Mouse (Mus musculus) adrenal gland, adult (tissue): Measurements from ENCODE around the gene Prom1.
"Not testable (repeated sequence)": the region's sequence is repeated elsewhere in the genome, so short reads cannot be mapped to it uniquely, and the experiment has no call there.

Source experiments
- DNase-seq, 2 experiments: peaks; one replicate each; pipeline ENCODE4 v3.0.0; 2022 to 2023; ENCODE audit warnings: low spot score in 1 of 2; ENCODE audit not compliant: inconsistent age in 2 of 2

Gene Prom1

DNA sequence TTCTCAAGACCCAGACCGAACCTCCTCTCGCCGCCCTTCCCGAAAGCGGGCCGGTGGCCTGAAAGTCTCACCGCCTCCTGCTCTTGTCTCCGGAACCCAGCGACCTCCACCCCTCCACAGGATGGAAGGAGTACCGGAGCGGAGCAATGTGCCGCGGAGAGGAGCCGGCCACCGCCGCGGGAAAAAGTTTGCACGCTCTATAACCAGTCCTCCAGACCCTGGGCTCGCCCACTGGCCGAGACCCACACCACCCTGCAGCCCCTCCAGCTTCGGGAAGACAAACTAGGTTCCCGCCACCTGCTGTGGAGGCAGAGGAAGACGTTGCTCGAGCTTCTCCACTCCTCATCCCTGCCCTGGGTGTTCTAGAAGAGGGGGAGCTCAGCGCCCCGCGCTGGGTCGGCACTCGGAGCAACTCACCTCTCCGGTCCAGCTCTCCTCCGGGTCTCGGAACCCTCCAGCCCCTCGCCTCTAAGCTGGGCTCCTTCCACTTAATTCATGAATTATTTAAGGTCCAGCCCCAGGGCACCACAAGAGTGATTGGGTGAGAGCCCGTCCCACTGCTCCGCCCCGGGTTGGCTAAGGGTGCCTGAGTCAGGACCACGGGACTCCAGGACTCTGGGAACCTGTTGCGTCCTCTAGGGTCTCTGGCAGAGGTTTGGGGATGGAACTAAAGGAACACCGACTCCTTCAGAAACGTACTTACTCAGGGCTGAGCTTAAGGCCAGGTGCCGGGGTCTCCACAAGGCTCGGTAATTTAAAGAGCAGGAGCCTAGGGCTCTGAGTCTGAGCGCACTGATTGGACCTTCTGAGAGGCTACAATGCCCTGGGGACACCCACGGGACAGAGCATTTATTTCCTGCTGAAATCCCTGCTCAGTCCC is at the start of gene Prom1:
Gene Prom1 (minus strand): TSS at position 802 of the 880 bp plus-strand sequence.
- peak; percentile 9 to 45 for DNase-seq

DNA sequence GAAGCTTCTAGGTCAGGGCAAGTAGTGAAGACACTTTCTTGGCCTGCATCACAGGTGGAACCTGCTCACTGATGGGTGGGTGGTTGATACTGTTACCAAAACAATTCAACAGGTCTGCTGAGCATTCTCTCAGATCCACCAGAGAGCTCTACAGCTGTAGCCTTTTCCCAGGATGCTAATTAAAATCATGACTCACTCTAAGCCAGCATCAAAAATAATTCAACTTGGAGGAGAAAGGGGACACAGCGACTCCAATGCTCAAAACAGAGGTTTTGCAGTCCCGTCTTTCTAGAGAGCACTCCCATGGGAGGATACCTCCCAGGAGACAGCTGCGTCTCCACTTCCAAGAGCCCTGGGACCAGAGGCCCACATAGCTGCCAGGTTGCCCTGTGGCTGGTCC is 45.9 kb upstream of the Prom1 start:
- DNase-seq: no peak

DNA sequence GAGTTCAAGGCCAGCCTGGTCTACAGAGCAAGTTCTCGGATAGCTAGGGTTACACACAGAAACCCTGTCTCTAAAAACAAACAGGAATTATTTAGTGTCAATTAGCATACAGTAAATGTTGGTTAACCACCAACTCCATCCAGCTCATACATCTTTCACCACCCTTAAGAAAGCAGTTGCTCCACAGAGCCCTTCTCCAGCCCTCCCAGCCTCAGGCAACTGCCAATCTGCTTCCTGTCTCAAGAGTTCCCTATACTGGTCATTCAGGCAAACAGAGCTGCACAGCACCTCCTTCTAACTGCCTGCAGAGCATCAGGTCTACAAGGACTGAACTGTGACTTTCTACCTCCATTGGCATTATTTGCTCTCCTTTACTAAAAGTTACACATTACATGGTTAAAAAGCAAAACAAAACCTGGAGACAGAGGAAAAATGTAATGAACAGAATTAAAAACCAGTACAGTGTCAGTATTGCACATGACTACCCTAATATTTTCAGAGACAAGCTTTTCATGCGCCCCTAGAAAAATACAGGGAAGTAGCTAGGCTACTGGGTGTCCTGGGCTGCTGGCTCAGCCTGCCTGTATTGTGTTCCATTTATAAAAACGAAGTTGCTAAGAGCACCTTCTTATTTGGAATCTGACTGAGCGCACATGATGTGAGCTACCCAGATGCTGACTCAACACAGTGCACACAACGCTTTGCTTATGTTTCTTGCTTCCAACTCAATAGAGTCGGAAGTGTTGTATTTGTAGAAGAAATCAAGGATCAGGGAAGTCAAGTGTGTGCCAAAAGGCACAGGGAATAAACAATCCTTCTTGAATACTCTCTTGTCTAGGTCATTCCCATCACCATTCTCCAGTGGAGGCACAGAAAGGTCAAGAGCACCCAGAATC is 44.9 kb upstream of the Prom1 start:
- no peak for DNase-seq

DNA sequence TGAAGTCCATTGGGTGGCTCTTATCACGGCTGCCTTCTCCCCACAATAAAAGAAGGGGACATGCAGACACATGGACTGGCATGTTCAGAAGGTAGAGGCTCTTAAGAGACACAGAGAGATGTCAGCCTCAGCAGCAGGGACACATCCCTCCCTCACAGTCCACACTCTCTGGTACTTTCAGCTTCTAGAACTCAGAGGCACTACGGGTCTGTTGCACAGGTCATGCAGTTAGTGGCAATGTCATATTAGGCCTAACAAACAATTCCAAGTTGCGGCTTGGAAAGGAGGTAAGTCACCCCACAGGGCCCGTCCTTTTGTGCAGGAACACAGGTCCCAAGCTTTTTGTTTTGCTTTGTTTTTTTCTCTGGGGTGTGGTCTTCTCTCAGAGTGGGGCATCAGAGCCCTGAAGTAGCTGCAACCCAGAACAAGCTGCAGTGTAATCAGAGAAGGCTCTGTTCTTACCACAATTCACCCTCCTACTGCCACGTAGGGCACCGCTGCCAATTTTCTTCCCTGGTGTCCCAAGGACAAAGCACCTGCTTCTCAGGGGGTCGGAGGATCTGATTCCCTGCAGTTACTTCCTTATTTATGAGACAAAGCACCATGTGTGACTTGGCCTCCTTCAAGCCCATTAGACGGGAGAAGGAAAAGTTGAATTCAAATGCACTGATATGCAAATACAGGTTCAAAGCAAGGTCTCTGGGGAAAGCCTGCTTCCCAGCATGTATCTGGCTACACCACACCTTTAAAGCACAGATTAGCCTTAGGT is 41.8 kb upstream of the Prom1 start:
- DNase-seq: no peak

DNA sequence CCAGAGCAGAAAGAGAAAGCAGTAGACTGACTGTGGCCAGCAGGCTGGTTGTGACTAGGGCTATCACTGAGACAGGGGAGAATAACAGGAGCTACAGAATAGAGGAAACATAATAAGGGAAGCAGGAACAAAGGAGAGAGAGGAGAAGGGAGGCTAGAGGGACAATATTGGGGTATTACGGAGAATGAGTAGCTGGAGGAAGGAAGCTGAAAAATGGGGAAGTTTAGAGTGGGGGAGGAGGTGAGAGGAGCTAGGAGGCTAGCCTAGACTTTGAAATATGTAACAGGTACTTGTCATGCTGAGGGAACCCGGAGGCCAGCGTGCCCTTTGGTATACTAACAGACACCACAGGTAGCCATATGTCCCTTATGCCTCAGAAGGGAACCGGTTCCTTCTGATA is 25.7 kb upstream of the Prom1 start:
- DNase-seq: no peak

DNA sequence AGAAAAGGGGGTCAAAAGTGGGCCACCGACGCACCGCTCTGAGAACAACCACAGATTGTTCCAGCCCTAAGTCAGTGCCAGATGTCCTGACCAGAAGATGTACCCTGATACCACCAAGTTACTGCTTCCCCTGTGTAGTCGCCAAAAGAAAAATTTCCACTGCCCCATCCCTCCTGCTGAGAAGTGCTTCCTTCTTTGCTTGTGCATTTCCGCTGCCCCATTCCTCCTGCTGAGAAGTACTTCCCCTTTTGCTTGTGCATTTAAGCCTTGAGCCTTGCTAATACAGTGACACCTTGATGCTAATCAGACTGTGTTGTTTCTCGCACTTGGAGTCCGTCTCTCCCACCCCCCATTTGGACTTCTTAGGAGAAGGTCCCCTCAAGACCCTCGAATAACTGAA is 24.7 kb upstream of the Prom1 start:
- not testable (repeated sequence) for DNase-seq

DNA sequence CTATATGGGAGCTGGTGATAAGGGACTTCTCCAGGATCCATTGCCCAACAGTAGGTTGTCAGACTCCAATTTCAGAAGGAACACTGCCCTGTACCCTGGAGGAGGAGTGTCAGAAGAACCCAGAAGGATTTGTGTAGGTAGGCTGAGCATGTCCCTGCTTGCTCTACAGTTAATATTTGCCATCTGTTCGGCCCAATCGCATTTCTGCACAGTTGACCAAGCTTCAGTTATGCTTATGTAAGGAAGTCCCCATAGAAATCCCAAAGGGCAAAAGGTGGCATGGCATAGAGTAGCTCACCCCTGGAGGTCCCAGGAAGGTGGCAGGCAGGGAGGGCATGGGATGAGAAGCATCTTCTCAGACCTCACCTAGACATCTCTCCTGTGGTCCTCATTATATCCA is 19.6 kb upstream of the Prom1 start:
- DNase-seq: no peak

DNA sequence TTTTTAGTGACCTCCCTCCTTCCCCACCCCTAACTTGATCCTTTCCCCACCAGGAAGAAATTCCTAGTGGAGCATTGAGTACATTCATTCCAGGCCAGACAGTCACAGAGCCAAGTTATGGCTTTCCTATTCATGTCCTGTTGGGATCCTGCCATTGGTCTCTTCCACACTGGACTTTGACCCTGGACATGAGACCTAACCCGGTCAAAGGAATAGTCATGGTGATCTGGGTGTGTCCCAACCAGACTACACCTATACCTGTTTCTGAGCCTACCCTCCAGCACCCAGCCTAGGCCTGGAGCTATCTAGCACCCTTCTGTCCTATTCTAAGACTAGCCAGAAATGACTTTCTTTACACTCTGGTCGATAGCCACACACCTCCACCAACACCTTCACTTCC is 11.3 kb upstream of the Prom1 start:
- DNase-seq: no peak

DNA sequence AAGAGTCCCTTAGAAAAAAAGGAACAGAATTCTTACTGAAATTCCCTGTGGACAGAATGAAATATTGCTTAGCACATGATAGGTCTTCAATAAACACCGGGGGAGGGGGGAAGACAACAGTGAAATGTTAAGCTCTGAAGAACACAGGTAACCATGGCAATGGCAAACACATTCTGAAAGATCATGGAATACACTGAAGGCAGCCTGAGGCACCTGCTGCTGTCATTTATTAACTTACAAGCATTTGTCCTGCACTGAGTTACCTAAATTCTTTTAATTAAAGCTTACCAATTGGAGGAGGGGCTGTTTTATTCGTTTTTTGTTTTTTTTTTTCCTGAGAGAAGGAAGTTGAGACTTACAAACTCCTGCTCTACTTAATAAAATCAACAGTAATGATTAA is 7.3 kb upstream of the Prom1 start:
- DNase-seq: no peak

DNA sequence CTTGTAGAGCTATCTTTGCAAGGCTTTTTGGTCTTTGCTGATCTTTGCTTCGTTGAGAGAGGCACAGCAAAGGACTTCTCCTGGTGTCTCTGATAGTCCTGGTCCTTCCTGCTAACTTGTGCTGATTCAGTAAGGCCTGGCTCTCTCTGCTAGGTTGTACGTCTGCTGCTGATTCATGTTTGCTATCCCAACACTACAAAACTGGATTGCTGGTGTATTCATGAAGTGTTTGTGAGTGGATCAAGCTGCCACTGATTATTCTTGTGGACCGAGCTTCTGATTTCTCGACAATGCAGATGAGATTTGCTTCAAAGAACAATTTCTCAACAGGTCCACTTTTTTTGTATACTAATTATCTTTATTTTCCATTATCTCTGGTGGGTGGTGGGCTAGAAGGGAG is 6.3 kb upstream of the Prom1 start:
- DNase-seq: no peak

DNA sequence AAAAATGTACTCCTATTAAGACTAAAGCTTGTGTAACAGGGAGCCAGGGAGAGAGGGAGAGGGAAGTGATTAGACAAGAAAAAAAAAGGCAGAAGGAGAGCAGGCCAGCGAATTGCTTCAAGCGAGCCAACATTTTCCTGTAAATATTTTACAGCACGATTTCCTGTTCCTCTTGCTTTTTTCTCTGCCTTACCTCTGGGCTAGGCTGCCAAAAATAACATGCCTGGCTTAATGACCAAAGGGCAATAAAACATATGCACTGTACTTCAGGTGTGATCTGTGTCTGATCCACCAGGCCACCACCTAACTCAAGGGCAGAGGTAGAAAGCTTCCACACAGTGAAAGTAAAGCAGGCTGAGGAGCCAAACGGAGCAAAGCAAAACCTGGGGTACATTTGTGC is 3.4 kb upstream of the Prom1 start:
- DNase-seq: no peak

DNA sequence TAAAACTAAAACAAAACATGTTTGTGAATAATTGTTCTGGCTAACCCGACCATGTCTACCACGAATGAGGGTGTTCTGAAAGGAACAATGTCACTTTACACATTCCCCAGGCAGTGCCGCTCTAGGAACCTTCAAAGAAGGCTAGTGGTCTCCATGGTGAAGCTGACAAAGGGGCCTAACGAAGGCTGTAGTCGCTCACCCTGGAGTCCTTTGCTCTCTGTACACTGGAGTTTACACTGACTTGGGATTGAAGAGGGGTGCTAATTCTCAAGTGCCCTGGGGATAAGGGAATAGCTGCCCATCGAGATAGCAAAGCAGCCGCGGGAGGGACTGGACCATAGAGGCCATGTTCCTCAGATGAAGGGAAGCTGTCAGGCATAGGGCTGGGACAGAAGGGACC is 2.9 kb upstream of the Prom1 start:
- DNase-seq: no peak

DNA sequence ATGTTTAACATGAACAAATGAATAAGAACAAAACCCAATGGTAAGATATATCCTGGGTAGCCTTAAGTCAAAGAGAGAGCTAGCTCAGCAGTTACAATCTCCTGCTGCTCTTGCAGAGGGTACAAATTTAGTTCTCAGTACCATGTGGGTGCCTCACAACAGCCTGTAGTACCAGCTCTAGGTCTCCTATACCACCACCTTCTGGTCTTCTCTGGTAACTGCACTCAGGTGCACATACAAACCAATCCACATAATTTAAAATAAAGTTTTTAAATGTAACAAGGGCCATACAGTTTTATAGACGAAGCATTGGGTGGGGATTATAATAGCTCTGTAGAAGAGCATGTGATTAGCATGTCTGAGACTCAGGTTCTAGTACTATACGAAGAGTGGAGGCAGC is 2.3 kb upstream of the Prom1 start:
- no peak for DNase-seq

DNA sequence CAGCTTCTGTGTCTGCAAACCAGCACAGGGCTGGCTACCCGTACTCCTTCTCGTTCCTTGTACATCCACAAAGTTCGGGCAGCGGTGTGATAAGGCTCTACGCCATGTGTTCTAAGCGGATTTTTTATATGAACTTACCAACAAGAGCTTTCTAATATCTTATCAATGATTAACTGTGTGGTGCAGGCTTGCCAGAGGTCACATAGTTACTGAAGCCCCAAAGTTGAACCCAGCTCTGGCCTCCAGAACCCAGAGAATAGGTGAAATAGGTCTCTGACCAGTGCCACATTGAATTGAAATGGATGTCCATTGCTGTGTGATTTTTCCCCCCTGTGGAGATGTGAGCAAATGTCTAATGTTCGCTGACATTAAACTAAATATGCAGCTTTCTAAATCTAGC is 1.3 kb upstream of the Prom1 start:
- no peak for DNase-seq

DNA sequence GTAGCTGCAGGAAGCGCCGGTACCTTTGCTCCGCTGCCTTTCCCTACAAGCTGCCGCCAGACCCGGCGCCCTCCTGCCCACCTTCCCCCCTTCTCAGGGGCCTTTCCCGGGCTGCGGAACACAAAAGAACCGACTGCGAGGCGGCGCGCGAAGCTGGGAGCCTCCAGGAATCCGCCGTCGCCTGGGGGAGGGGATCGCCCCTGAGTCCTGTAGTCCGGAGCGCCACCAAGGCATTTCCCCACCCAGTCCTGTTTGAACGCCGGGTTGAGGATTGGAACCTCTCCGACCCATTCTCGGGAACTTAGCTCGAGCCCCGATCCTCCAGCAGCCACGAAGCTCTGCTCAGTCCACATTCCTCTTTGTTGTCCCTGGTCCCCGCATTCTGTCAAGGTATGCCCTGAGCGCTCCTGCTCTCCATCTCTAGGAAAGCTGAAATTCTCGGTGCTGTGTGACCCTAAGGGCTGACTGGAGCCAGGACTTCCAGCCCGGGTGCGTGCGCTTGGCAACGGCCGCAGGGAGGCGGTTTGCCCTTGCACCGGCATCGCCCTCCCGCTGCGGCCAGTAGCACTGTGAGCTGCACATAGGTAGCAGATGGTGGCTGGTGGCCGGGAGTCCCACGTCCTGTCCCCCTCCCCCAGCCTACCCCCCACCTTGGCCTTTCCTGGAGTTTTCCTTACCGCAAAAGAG is 1.1 kb downstream of the Prom1 start:
- DNase-seq: peak; percentile 18 to 64

DNA sequence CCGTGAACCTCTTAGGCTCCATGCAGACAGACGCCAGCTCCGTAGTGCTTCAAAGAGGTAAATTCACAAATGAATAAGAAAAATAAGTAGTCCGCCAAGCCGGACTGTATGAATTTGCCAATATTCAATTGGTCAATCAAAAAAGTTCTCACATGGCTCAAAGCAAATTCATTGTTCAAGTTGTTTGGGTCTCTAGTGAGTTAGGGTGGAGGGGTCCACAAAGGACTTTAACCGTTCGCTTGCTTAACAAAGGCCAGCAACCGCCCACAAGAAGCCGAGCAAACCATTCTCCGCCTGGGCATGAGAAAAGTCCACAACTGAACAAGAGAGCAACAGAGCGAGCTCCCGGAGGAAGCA is 1.7 kb downstream of the Prom1 start:
- no peak for DNase-seq

DNA sequence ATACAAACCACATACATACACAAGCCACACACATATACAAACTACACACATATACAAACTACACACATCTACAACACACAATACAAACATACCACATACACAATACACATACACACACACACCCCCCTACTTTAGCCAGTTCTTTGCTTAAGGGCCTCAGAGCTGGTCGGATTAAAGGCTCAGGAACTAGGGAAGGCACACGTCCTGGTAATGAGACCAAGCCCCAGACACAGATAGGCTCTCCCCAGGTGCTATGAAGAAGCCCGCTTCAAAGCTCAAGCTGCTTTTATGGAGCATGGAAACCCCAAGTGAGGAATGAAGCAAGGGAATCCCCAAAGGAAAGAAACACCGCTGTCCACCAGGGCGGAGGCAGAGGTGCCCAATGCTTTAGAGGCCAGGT is 4.8 kb downstream of the Prom1 start:
- no peak for DNase-seq

DNA sequence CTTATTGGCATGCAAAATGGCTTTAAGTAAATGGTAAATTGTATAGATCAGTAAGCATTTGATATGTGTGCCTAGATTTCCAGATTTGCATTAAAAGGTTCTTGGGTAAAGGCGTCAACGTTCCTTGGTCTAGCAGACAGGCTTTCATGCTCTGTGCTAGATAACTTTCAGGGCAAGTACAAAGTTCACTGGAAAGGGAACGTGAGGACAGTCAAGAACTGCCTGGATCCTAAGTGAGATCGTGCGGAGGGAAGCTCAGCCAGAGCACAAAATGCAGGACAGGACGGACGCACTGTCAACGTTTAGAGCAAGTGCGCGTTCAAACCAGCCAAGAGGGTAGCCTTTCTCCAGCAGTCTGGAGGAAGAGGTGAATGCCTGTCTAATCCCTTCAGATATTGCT is 5.7 kb downstream of the Prom1 start:
- no peak for DNase-seq

DNA sequence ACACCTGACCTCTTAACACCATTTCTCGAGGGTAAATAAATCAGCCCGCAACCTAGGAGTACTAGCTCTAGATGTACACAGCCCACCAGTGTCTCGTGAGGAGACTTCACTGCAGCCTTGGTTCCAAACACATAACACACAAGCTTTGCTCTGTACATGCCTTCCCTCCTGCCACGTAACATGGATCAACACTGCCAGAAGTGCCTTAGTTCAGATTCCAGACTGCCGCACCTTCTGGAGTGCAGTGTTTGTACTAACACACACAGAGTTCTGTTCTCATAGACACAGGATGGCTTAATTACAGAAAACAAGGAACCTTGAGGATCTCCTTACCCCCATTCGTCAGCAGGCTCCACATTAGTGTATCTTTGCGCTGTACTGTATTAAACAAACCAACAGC is 6.1 kb downstream of the Prom1 start:
- no peak for DNase-seq

DNA sequence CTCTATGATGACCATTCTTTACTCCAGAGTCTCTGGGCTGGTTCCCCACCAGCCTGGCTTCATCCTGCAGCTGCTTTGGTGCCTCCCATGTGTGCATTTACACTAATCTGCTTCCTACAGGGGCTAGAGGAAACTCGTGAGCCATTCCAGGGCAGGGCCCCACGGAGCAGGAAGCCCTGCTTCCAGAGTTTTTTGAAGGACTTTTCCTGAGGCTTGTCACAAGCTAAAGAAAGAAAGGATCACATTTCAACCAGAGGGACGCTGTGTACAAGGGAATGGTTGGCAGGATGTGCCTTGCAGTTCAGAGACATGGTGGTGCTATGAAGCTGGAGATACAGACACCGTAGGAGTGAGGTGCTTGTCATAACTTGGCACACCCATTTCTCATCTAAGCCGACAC is 14.8 kb downstream of the Prom1 start:
- no peak for DNase-seq

DNA sequence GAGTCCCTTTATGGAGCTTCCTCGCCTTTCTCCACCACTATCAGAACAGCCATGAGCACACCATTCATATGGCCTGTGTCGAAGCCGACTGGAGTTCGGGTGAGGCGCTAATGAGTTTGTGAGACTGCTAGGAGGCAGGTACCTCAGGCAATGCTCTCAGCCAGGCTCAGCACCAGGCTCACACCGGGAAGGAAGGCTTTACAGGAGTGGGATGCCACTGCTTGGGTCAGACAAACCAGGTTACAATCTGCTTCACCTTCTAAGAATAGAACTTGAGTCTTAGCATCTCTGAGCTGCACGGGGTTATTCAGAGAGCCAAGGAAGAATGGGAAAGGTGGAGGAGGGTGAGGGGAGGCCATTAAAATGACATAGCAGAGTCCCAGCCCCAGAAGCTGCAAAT is 16.0 kb downstream of the Prom1 start:
- no peak for DNase-seq
